Mouse (Mus musculus) E14TG2a.4 (cell line): ENCODE results near the gene 4930470P17Rik.

ENCODE experiments used
- CTCF ChIP-seq: conservative IDR thresholded peaks from 2 replicates; pipeline ENCODE4 v1.5.1; 2014; ENCODE audit warnings: low read length
- NANOG ChIP-seq: IDR thresholded peaks from 2 replicates; pipeline ENCODE4 v1.6.1; 2014; ENCODE audit warnings: borderline replicate concordance, low read length, mixed read lengths

- no peak for TF ChIP-seq NANOG
- TF ChIP-seq CTCF: no peak
These were observed 57.7 kb downstream of the 4930470P17Rik start for GRCm38 (mm10) chr2:170544159-170544558.
